Mouse (Mus musculus): ENCODE measurements around the gene Otud5. TPM values are rescaled to one million over a fixed set of nuclear protein-coding genes. Genes with fewer than 3 reads are reported as not detected.

Gene Otud5
- 100 to 1,000 TPM; 115 to 130 TPM for total RNA-seq (2023)

GRCm38 (mm10) chrX:7841163-7842162 is at the start of gene Otud5:
Otud5 (plus strand) TSS chrX:7841364.

DNA sequence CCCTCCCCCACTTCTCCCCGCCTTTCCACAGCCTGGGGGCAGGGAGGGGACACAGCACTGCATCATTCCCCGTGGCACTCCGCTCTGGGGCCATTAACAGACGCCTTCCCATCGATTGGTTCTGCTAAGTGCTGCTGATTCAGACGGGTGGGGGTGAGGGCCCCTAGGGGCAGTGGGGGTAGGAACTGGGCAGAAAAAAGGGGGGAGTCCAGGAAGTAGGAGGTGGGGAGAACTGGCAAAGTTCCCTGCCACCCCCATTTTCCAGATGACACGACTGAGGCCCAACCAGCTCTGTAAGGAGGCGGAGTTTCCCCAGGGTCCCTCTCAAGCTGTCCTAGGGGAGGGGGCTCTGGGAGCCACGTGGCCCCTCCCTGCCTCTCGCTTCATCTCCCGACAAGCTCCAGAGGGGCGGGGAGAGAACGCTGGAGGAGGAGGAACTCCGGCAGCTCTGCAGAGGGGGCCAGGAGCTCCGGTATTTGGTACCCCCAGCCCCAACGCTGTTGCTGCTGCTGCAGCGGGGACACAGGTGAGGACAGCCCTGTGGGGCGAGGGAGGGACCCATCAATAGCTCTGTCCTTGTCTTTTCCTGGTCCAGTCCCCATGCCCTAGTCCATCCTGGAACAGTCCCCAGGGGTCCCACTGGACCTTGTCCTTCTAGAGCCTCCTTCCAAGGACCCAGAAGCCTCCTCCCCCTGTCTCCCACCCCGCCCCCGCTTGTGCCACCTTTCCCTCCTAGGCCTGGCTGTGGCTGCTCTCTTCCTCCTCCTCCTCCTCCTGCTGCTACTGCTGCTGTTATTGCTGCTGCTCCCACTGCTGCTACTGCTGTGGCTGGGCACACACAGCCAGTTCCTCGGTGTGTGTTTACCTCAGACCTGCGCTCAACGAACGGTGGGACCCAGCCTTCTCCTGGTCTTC is 19.0 kb upstream of the Otud5 start, which contains the start of gene Kcnd1:
TSS of gene Kcnd1 (plus strand) at position 425 of the 915 bp plus-strand sequence.

GRCm38 (mm10) chrX:7878007-7878419 is 36.8 kb downstream of the Otud5 start, which contains the start of gene Pim2:
Pim2 (plus strand) TSS chrX:7878262.

DNA sequence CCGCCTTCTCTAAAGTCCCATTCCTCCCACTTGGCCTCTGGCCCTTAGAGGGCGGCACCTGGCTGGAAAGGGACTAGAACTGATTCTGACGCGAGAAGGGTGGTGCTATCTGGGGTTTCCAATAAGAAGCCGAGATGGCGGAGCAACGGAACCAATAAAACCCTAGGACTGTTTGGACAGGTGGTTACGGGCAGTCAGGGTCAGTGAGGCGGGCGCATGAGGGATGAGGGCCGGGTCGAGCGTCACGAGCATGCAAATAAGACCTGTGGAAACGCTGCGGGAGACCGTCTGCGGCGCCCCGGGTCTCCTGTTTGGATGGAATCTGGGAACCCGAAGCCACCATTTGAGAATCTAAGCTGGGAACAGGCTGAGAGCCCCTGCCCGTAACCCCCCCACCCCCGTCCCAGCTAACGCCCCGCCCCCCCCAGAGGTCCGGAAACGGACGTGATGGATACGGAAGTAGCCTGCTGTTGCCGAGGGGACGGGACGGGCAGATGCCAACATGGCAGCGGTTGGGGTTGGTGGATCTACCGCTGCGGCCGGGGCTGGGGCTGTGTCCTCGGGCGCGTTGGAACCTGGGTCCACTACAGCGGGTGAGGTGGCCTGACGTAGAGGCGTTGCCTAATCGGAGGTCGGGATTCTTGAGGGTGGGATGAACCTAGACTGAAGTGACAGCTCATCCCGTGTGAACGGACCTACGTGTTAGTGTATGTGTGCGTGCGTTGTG is 42.8 kb downstream of the Otud5 start, which contains the start of gene Slc35a2:
TSS of gene Slc35a2 (plus strand) at position 188 of the 727 bp plus-strand sequence.

DNA sequence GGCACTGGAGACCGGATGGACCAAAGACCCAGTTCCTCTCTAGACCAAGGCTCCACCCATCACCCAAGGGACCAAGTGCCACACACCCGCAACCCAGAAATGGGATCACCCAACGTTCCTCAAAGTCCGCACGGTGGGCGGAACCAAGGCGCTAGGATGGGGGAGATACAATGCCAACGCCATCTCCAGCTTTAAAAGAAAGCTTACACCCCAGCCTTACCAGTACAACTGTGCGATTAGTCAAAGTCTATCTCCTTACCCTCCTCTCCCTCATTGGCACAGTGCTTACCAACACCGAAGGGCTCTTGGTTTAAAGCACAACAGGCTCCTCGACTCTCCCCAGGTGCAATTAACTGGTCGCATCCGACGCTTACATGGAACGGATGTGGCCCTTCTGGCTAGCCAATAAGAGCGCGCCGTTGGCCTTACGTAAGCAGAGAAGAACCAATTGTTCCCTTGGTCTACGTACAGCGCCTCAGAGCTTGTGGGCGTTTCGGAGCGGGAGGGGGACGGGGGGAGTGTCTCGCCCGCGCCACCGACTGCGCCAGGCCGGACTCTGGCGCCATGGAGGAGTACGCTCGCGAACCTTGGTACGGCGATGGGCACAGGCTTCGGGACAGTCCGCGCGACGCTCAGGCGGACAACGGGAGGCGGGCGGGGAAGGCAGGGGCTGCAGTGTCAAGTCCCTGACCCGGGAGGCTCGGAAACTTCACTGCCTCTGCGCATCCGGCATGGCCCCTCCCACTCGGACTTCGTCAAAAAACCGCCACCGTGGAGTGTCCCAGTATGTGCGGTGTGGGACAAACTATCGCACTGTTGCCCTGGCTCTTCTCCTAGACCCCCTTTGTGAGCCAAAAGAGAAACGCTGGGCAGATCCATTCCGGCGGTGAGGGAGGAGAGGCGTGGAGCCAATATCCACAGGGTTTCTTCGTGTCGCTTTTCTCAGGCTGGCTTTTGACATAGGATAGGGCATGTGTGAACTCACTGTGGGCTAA is 58.0 kb downstream of the Otud5 start, which contains the start of the genes Pqbp1 and Timm17b:
TSS of gene Pqbp1 (minus strand) at position 390 of the 995 bp plus-strand sequence.
TSS of gene Timm17b (plus strand) at position 478 of the 995 bp plus-strand sequence.

DNA sequence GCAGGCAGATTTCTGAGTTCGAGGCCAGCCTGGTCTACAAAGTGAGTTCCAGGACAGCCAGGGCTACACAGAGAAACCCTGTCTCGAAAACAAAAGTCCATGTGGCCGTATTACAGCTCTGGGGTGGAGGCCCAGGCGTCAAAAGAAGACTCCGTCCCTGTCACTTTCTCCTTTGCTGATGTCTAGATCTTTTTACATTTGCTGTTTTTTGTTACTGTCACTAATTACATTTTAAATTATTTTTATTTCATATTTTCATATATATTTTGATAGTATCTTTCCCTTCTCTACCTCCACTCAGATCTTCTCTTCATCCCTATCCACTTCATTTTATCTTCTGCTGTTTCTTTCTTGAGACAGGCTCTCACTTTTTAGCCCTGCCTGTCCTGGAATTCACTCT is 66.6 kb downstream of the Otud5 start, which contains the start of gene Gm10491:
TSS of gene Gm10491 (minus strand) at position 101 of the 400 bp plus-strand sequence.

DNA sequence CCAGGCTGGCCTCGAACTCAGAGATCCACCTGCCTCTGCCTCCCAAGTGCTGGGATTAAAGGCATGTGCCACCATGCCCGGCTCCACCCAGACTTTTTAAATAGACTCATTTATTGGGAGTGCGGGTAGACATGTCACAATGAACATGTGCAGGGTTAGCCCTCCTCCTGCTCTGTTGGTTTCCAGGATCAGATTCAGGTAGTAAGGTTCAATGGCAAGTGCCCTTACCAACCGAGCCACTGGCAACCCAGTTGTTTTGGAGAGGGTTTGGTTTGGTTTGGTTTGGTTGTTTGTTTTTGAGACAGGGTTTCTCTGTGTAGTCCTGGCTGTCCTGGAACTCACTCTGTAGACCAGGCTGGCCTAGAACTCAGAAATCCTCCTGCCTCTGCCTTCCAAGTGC is 68.1 kb downstream of the Otud5 start, which contains the start of gene Gm10490:
TSS of gene Gm10490 (plus strand) at position 301 of the 400 bp plus-strand sequence.

DNA sequence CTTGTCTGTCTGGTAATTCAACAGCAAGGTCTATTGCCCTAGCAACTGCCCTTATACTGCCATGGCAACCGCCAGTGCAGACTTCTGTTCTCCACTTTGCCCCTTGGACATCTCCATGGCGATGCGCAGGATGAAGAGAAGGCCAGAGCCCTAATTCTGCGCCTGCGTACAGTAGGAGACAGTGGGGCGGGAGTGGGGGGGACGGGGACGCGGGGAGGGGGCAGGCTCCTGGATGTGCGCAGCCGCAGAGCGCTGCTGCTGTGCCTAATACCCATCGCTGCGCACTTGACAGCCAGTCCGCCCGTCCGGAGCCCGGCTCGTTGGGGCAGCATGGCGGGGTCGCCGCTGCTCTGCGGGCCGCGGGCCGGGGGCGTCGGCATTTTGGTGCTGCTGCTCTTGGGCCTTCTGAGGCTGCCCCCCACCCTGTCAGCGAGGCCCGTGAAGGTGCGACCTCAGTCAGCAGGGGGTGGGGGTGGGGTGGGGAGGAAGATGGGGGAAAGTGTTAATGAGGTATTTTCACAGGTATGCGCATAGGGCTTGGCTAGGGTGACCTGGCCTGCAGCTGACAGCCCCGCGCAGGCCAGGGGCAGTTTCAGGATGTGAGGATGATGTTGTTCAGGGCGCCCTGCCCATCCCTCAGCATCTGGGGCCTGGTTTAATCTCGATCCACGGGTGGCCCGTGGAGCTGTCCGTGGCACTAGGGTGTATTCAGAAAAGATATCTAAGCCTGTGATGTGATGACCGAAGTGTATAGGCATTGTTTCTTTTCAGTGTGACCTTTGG is 78.6 kb downstream of the Otud5 start, which contains the start of gene Pcsk1n:
TSS of gene Pcsk1n (plus strand) at position 222 of the 783 bp plus-strand sequence.

Other genes with a start within 250 kb of the Otud5 start
- gene Ccdc22, start 235.8 kb upstream of the Otud5 start, total RNA-seq (2023) = 10 to 100 TPM; 17.3 to 20.8 TPM
- under 1 TPM; 0.24 to 0.49 TPM for gene Cacna1f, start 234.3 kb upstream of the Otud5 start, total RNA-seq (2023)
- 1 to 10 TPM; 1.3 to 2.0 TPM for gene Syp, start 202.9 kb upstream of the Otud5 start, total RNA-seq (2023)
- gene Prickle3, start 184.1 kb upstream of the Otud5 start, total RNA-seq (2023) = 10 to 100 TPM; 39.8 to 50.1 TPM
- gene Plp2, start 170.0 kb upstream of the Otud5 start, total RNA-seq (2023) = 100 to 1,000 TPM; 469 to 499 TPM
- gene Magix, start 160.1 kb upstream of the Otud5 start, total RNA-seq (2023) = under 1 TPM; 0.27 to 0.35 TPM
- gene Gpkow, start 144.2 kb upstream of the Otud5 start, total RNA-seq (2023) = 10 to 100 TPM; 30.3 to 38.9 TPM
- 10 to 100 TPM; 46.7 to 57.0 TPM for gene Wdr45, start 127.0 kb upstream of the Otud5 start, total RNA-seq (2023)
- gene Gm45208, start 119.1 kb upstream of the Otud5 start, total RNA-seq (2023) = not detected
- gene Praf2, start 112.9 kb upstream of the Otud5 start, total RNA-seq (2023) = 1 to 10 TPM; 3.8 to 5.6 TPM
- gene Ccdc120, start 90.5 kb upstream of the Otud5 start, total RNA-seq (2023) = under 1 TPM in 1 of 2 experiments, not detected in 1; 0.18 TPM
- gene Tfe3, start 78.8 kb upstream of the Otud5 start, total RNA-seq (2023) = 10 to 100 TPM; 63.8 to 76.2 TPM
- gene Gripap1, start 51.6 kb upstream of the Otud5 start, total RNA-seq (2023) = 100 to 1,000 TPM; 135 to 144 TPM
- 1 to 10 TPM; 1.3 to 5.8 TPM for gene Kcnd1, start 19.1 kb upstream of the Otud5 start, total RNA-seq (2023)
- 1 to 10 TPM; 4.4 to 5.6 TPM for gene Pim2, start 36.9 kb downstream of the Otud5 start, total RNA-seq (2023)
- gene Slc35a2, start 42.7 kb downstream of the Otud5 start, total RNA-seq (2023) = 10 to 100 TPM; 15.6 to 23.7 TPM
- gene Pqbp1, start 57.9 kb downstream of the Otud5 start, total RNA-seq (2023) = 10 to 100 TPM; 37.7 to 43.9 TPM
- gene Timm17b, start 58.0 kb downstream of the Otud5 start, total RNA-seq (2023) = 10 to 100 TPM; 48.6 to 57.2 TPM
- not detected for gene Gm10491, start 66.5 kb downstream of the Otud5 start, total RNA-seq (2023)
- gene Gm10490, start 68.2 kb downstream of the Otud5 start, total RNA-seq (2023) = not detected
- not detected for gene Pcsk1n, start 78.5 kb downstream of the Otud5 start, total RNA-seq (2023)
- gene Eras, start 87.2 kb downstream of the Otud5 start, total RNA-seq (2023) = not detected
- gene Hdac6, start 106.5 kb downstream of the Otud5 start, total RNA-seq (2023) = 10 to 100 TPM in 1 of 2 experiments, 1 to 10 TPM in 1; 8.4 to 10.1 TPM
- gene Gata1, start 136.7 kb downstream of the Otud5 start, total RNA-seq (2023) = 10 to 100 TPM in 1 of 2 experiments, 1 to 10 TPM in 1; 4.3 to 12.0 TPM
- not detected for gene Glod5, start 177.1 kb downstream of the Otud5 start, total RNA-seq (2023)
- gene Suv39h1, start 233.4 kb downstream of the Otud5 start, total RNA-seq (2023) = 10 to 100 TPM; 30.6 to 35.0 TPM
- 100 to 1,000 TPM; 161 to 164 TPM for gene Was, start 249.1 kb downstream of the Otud5 start, total RNA-seq (2023)